9 mouse cellular contexts compared by ENCODE assay signal in the genomic region with DNA sequence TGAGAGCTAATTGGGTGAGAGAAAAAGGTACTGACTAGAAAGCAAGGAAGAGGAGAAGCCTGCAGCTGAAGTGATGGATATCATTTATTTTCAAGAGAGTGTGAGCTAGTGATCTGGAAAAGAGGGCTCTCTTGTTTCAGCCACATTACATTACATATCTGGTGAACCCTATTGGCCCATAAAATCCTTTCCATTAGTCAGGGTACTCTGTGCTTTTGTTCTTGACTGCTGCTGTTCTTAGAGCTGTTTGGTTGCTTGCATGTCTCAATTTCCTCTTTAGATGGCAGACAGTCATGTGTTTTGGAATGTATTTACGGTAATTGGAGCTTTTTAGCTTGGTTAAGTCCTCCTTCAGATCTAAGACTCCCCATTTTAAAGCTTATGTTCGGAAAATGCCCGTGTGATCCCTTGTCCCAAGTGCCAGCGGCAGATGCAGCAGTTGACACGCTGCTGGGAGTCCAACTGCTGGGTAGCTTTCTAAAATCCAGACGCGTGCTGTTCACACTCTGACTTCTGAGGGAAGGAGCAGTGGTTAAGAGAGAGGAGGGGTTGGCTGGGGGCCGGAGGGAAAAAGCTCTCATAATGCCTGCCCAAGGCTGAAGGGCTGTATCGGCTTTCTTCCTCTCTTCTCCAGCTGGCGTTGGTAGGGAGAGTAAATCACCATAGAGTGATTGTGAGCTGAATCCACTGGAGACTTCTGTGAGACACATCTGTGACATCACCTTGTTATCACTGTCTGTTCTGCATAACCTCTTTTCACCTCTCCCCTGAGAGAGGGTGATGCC.
A peak's percentile ranks its signal among the peaks of the same experiment; 100 is the strongest.
DNase-seq lines count a peak whose midpoint lies in the region; ATAC-seq and TF ChIP-seq lines count a peak whose summit lies in the region.
"Had no signal": no experiment of that assay in that cellular context is flagged by ENCODE, and none has a peak within 500 bp of the region (broad histone marks: within the 10 kb centered on the region; RNA-seq: fewer than 3 reads in every experiment).

No protein-coding gene starts in this region.

- H3K27ac ChIP-seq in kidney, postnatal 0 days = peak overlapping the region; percentile 52
- H3K27ac ChIP-seq in embryonic fibroblast, embryonic 13.5 days (ENCODE audit: insufficient read depth, low read length) = peak overlapping the region; percentile 28
- peak overlapping the region; percentile 9 for H3K27ac ChIP-seq in hindbrain, embryonic 15.5 days (replicated peaks)
- peak overlapping the region; percentile 69 for H3K27ac ChIP-seq in neural tube, embryonic 15.5 days (replicated peaks)
- H3K27ac ChIP-seq: macrophage had no signal

- no peaks in the 10 kb centered on the region for H3K27me3 ChIP-seq in kidney, postnatal 0 days (ENCODE audit: insufficient read depth, low read length)
- H3K27me3 ChIP-seq in hindbrain, embryonic 15.5 days = no peaks in the 10 kb centered on the region
- no peaks in the 10 kb centered on the region for H3K27me3 ChIP-seq in neural tube, embryonic 15.5 days (replicated peaks)

- peaks cover 8% of the 10 kb centered on the region; the same call in 1 of the 2 replicates for H3K4me1 ChIP-seq in kidney, postnatal 0 days (replicated peaks; ENCODE audit: insufficient read depth, low read length)
- H3K4me1 ChIP-seq in embryonic fibroblast, embryonic 13.5 days (ENCODE audit: control insufficient read depth, insufficient read depth, low read length) = no peaks in the 10 kb centered on the region
- H3K4me1 ChIP-seq in hindbrain, embryonic 15.5 days (replicated peaks) = peaks cover 9% of the 10 kb centered on the region
- H3K4me1 ChIP-seq in neural tube, embryonic 15.5 days = peaks cover 8% of the 10 kb centered on the region

- H3K9ac ChIP-seq in kidney, postnatal 0 days (ENCODE audit: low read depth, low read length) = 0 out of 2 replicates have a peak overlapping the region, but pooled peaks have one; percentile 23
- H3K9ac ChIP-seq in hindbrain, embryonic 15.5 days = no peak overlapping the region
- H3K9ac ChIP-seq in neural tube, embryonic 15.5 days (replicated peaks) = no peak overlapping the region

- no peaks in the 10 kb centered on the region for H3K9me3 ChIP-seq in kidney, postnatal 0 days (replicated peaks; ENCODE audit: low read length)
- H3K9me3 ChIP-seq in hindbrain, embryonic 15.5 days = no peaks in the 10 kb centered on the region
- no peaks in the 10 kb centered on the region for H3K9me3 ChIP-seq in neural tube, embryonic 15.5 days (replicated peaks)

- H3K36me3 ChIP-seq in kidney, postnatal 0 days (ENCODE audit: insufficient read depth, low read length) = no peaks in the 10 kb centered on the region
- H3K36me3 ChIP-seq in hindbrain, embryonic 15.5 days = peaks cover 6% of the 10 kb centered on the region; the same call in 1 of the 2 replicates
- H3K36me3 ChIP-seq in neural tube, embryonic 15.5 days = peaks cover 3% of the 10 kb centered on the region; the same call in 1 of the 2 replicates

- ATAC-seq in kidney, postnatal 0 days (replicated peaks; ENCODE audit: low FRiP score, low read depth) = no peak
- no peak for ATAC-seq in hindbrain, embryonic 15.5 days (ENCODE audit: low FRiP score, low read depth)
- ATAC-seq in neural tube, embryonic 15.5 days (ENCODE audit: low FRiP score) = no peak

- peak; percentile 73 for DNase-seq in kidney, postnatal 0 days (ENCODE audit: low spot score)
- DNase-seq in kidney, adult 18-20 months = no peak
- no peak for DNase-seq in right cerebral cortex, adult 2 months (ENCODE audit: low spot score in 2 of 2)
- no peak for DNase-seq in ovary, adult 18-20 months (ENCODE audit: low spot score)
- DNase-seq in ovary, postnatal 10 days (ENCODE audit: low spot score) = no peak

- 0 out of 2 replicates have a peak, but pooled peaks have one; percentile 25 for TF ChIP-seq CTCF in kidney, postnatal 0 days (IDR thresholded peaks at IDR 0.05; ENCODE audit: low read depth)
- TF ChIP-seq CTCF in embryonic fibroblast, embryonic 13.5 days (IDR thresholded peaks at IDR 0.05; ENCODE audit: borderline replicate concordance, insufficient read depth, low read length) = no peak

- no peak overlapping the region for H3K4me3 ChIP-seq in kidney, postnatal 0 days (replicated peaks; ENCODE audit: low read depth, low read length)
- no peak overlapping the region for H3K4me3 ChIP-seq in embryonic fibroblast, embryonic 13.5 days (ENCODE audit: insufficient read depth, low read length)
- no peak overlapping the region for H3K4me3 ChIP-seq in hindbrain, embryonic 15.5 days
- H3K4me3 ChIP-seq in neural tube, embryonic 15.5 days (replicated peaks) = no peak overlapping the region

- WGBS in kidney, postnatal 0 days = 18% methylated on average over 10 of the region's 10 CpGs
- WGBS in hindbrain, embryonic 15.5 days = 45% methylated on average over 10 of the region's 10 CpGs
- 26% methylated on average over 10 of the region's 10 CpGs for WGBS in neural tube, embryonic 15.5 days

- TF ChIP-seq POLR2A in embryonic fibroblast, embryonic 13.5 days (IDR thresholded peaks at IDR 0.05; ENCODE audit: low read depth, low read length) = no peak

- peak overlapping the region; percentile 26; the same call in 1 of the 2 replicates for H3K4me2 ChIP-seq in kidney, postnatal 0 days (ENCODE audit: low read length)
- peak overlapping the region; percentile 25; the same call in 1 of the 2 replicates for H3K4me2 ChIP-seq in hindbrain, embryonic 15.5 days
- H3K4me2 ChIP-seq in neural tube, embryonic 15.5 days = peak overlapping the region; percentile 35

Comparison
In these comparisons a context has a peak if more than half of its experiments do, and no peak if none do; other contexts are left out.
1. H3K27ac ChIP-seq: peak in every context shown above with its lines; median percentile 69 in neural tube, embryonic 15.5 days; 52 in kidney, postnatal 0 days; 28 in embryonic fibroblast, embryonic 13.5 days; 9 in hindbrain, embryonic 15.5 days.